Mouse (Mus musculus): ENCODE results near the gene Add3.

GRCm38 (mm10) chr19:53122641-53123241 is 17.5 kb upstream of the Add3 start:
- TF ChIP-seq CHD1 (IDR thresholded peaks at IDR 0.05; ENCODE audit: low read depth, low read length): no peak
- TF ChIP-seq HCFC1 (IDR thresholded peaks at IDR 0.05; ENCODE audit: low read depth, low read length): no peak
